Mouse (Mus musculus): ENCODE results near the gene Sema4f.
A peak's percentile ranks its signal among the peaks of the same experiment; 100 is the strongest.

Sema4f gene

GRCm38 (mm10) chr6:82915889-82916288 lies 23.7 kb downstream of the Sema4f start:
- DNase-seq (ENCODE audit: low spot score in 2 of 2), result peak in 1 of 2 experiments; percentile 51

- DNase-seq (ENCODE audit: low spot score in 2 of 2), result no peak
Observed at GRCm38 (mm10) chr6:82913336-82914247, 26.0 kb downstream of the Sema4f start.

- DNase-seq (ENCODE audit: low spot score in 2 of 2), result no peak
Observed at GRCm38 (mm10) chr6:82911303-82911702, 28.3 kb downstream of the Sema4f start.

GRCm38 (mm10) chr6:82909136-82909855 lies 30.3 kb downstream of the Sema4f start:
- DNase-seq (ENCODE audit: low spot score in 2 of 2), result peak in 1 of 2 experiments; percentile 39

- DNase-seq (ENCODE audit: low spot score in 2 of 2), result no peak
Observed at GRCm38 (mm10) chr6:82908034-82908433, 31.5 kb downstream of the Sema4f start.

- no peak for DNase-seq (ENCODE audit: low spot score in 2 of 2)
Observed at GRCm38 (mm10) chr6:82906985-82907384, 32.6 kb downstream of the Sema4f start.

- no peak for DNase-seq (ENCODE audit: low spot score in 2 of 2)
Observed at GRCm38 (mm10) chr6:82902559-82902958, 37.0 kb downstream of the Sema4f start.

GRCm38 (mm10) chr6:82898745-82899144 lies 40.8 kb downstream of the Sema4f start:
- DNase-seq (ENCODE audit: low spot score in 2 of 2), result no peak

- DNase-seq (ENCODE audit: low spot score in 2 of 2), result no peak
Observed at GRCm38 (mm10) chr6:82898227-82898626, 41.3 kb downstream of the Sema4f start.

GRCm38 (mm10) chr6:82897311-82897710 lies 42.3 kb downstream of the Sema4f start:
- DNase-seq (ENCODE audit: low spot score in 2 of 2), result no peak

GRCm38 (mm10) chr6:82893415-82893814 lies 46.2 kb downstream of the Sema4f start:
- DNase-seq (ENCODE audit: low spot score in 2 of 2), result no peak

GRCm38 (mm10) chr6:82892540-82892939 lies 47.0 kb downstream of the Sema4f start:
- no peak for DNase-seq (ENCODE audit: low spot score in 2 of 2)

- DNase-seq (ENCODE audit: low spot score in 2 of 2), result no peak
Observed at GRCm38 (mm10) chr6:82891488-82891887, 48.1 kb downstream of the Sema4f start.

GRCm38 (mm10) chr6:82886330-82886729 lies 53.2 kb downstream of the Sema4f start:
- DNase-seq (ENCODE audit: low spot score in 2 of 2), result no peak

GRCm38 (mm10) chr6:82885909-82886308 lies 53.7 kb downstream of the Sema4f start:
- no peak for DNase-seq (ENCODE audit: low spot score in 2 of 2)

GRCm38 (mm10) chr6:82885441-82885840 lies 54.1 kb downstream of the Sema4f start:
- no peak for DNase-seq (ENCODE audit: low spot score in 2 of 2)

GRCm38 (mm10) chr6:82884570-82884969 lies 55.0 kb downstream of the Sema4f start:
- DNase-seq (ENCODE audit: low spot score in 2 of 2), result no peak

- peak in 1 of 2 experiments; percentile 22 for DNase-seq (ENCODE audit: low spot score in 2 of 2)
Observed at GRCm38 (mm10) chr6:82881485-82882096, 58.0 kb downstream of the Sema4f start.

- no peak for DNase-seq (ENCODE audit: low spot score in 2 of 2)
Observed at GRCm38 (mm10) chr6:82880807-82881206, 58.8 kb downstream of the Sema4f start.

- no peak for DNase-seq (ENCODE audit: low spot score in 2 of 2)
Observed at GRCm38 (mm10) chr6:82879463-82880089, 60.0 kb downstream of the Sema4f start.

GRCm38 (mm10) chr6:82875509-82875935 lies 64.0 kb downstream of the Sema4f start:
- DNase-seq (ENCODE audit: low spot score in 2 of 2), result no peak

GRCm38 (mm10) chr6:82872332-82872707 lies 67.2 kb downstream of the Sema4f start:
- no peak for DNase-seq (ENCODE audit: low spot score in 2 of 2)
